Mouse (Mus musculus): ENCODE measurements at regions not wholly inside any gene's neighbourhood (a gene's known extent, or its start where the extent isn't known, plus 50 kb on each side); places are given as distances from the start of the nearest gene placed in this dataset.

GRCm38 (mm10) chr14:88326411-88326810 is 144.8 kb downstream of the Pcdh20 start:
- TF ChIP-seq CTCF (conservative IDR thresholded peaks at IDR 0.05; ENCODE audit: low read length) (no peak), NANOG (IDR thresholded peaks at IDR 0.05; ENCODE audit: borderline replicate concordance, low read length) (no peak), POU5F1 (IDR thresholded peaks at IDR 0.05; ENCODE audit: borderline replicate concordance, low read length) (no peak)
